Mouse (Mus musculus): Measurements from ENCODE around the gene Sobp.

DNA sequence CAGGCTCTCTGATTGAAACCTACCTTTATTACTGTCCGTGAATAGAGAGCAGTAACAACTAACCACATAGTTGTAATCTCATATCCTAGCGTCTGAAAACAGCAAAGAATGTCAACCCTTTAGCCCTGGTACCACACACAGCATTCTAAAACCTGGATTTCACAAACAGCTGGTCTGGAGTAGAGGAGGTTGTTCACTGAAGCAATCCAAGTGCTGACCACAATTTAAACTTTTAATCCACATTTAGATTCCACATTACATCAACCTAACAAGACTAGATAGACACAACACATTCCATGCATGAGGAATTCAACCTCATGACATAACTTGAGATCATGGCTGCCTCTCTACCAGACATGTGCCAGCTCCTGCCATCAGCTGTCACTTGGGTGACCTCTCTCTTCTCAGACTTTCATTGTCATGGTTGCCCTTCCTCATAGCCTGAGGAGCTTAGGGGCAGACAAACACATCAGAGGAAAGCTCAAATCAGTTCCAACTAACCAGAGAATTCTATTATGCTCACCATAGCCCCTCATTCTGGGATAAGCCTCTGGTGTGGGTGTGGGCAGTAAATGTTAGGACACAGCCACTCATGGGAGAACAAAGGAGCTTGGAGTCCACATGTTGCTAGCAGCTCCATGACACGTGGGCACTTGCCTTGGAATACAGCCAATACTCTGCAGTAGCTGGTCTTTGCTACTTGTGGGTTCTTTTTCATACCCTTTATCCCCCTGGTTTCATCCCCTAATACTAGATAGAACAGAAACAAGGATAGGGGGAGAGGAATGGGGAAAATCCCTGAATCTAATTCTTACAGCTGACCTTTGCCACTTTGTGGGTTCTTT is 58.0 kb downstream of the Sobp start:
- TF ChIP-seq CTCF (conservative IDR thresholded peaks at IDR 0.05; ENCODE audit: low read length) (no peak), NANOG (IDR thresholded peaks at IDR 0.05; ENCODE audit: borderline replicate concordance, low read length) (no peak)
